Mouse (Mus musculus) myocyte (in vitro differentiated cells): ENCODE results near the gene Rem2. TPM values are rescaled to one million over a fixed set of nuclear protein-coding genes. Genes with fewer than 3 reads are reported as not detected.

ENCODE experiments used
- H3K27me3 ChIP-seq: one replicate; pipeline ENCODE4 v1.6.1; 2011; ENCODE audit not compliant: control insufficient read depth, insufficient read depth, insufficient read length
- H3K36me3 ChIP-seq: one replicate; pipeline ENCODE4 v1.6.1; 2011; ENCODE audit not compliant: control insufficient read depth, insufficient read depth
- H3K4me2 ChIP-seq: one replicate; pipeline ENCODE4 v1.6.1; 2011; ENCODE audit warnings: low read depth, control low read depth
- H3K4me3 ChIP-seq: one replicate; pipeline ENCODE4 v1.5.1; 2011; ENCODE audit warnings: mild to moderate bottlenecking, control low read depth, moderate library complexity
- H3K79me2 ChIP-seq: one replicate; pipeline ENCODE4 v1.6.1; 2011; ENCODE audit not compliant: control insufficient read depth, insufficient read depth
- H3ac ChIP-seq: one replicate; pipeline ENCODE4 v1.6.1; 2011; ENCODE audit not compliant: control insufficient read depth, insufficient read length
- CEBPB ChIP-seq: IDR thresholded peaks from 2 replicates; pipeline ENCODE4 v1.6.1; 2011; ENCODE audit warnings: mild to moderate bottlenecking, moderate library complexity; ENCODE audit not compliant: poor library complexity, insufficient read depth, severe bottlenecking
- E2F4 ChIP-seq: IDR thresholded peaks from one replicate; pipeline ENCODE4 v1.6.1; 2011; ENCODE audit warnings: mild to moderate bottlenecking, control low read depth, moderate library complexity; ENCODE audit not compliant: insufficient read depth
- MAX ChIP-seq: IDR thresholded peaks from one replicate; pipeline ENCODE4 v1.6.1; 2011; ENCODE audit warnings: low read depth, mild to moderate bottlenecking, control low read depth
- MYOD1 ChIP-seq, 3 experiments: IDR thresholded peaks; one replicate each; pipeline ENCODE4 v1.6.1; 2011; ENCODE audit warnings: control low read depth in 2 of 3, low read depth in 2 of 3, mild to moderate bottlenecking in 2 of 3, moderate library complexity in 1 of 3; ENCODE audit not compliant: insufficient read length in 2 of 3, control insufficient read depth in 1 of 3
- MYOG ChIP-seq, 3 experiments: IDR thresholded peaks; one replicate each; pipeline ENCODE4 v1.6.1; 2011; ENCODE audit warnings: control low read depth in 2 of 3, low read depth in 2 of 3, mild to moderate bottlenecking in 2 of 3; ENCODE audit not compliant: insufficient read length in 2 of 3, control insufficient read depth in 1 of 3, insufficient read depth in 1 of 3
- POLR2A ChIP-seq: IDR thresholded peaks from one replicate; pipeline ENCODE4 v1.6.1; 2011; ENCODE audit warnings: low read depth, mild to moderate bottlenecking, control low read depth, moderate library complexity; ENCODE audit not compliant: insufficient read length
- POLR2AphosphoS2 ChIP-seq: IDR thresholded peaks from one replicate; pipeline ENCODE4 v1.6.1; 2011; ENCODE audit warnings: low read depth, control low read depth; ENCODE audit not compliant: insufficient read length
- REST ChIP-seq: IDR thresholded peaks from one replicate; pipeline ENCODE4 v1.6.1; 2011; ENCODE audit warnings: mild to moderate bottlenecking, control low read depth, moderate library complexity; ENCODE audit not compliant: insufficient read depth, insufficient read length
- SRF ChIP-seq: IDR thresholded peaks from one replicate; pipeline ENCODE4 v1.6.1; 2011; ENCODE audit warnings: low read depth; ENCODE audit not compliant: control insufficient read depth, insufficient read length
- TCF12 ChIP-seq: IDR thresholded peaks from one replicate; pipeline ENCODE4 v1.6.1; 2011; ENCODE audit warnings: mild to moderate bottlenecking, control low read depth; ENCODE audit not compliant: poor library complexity, insufficient read depth, severe bottlenecking
- TCF3 ChIP-seq: IDR thresholded peaks from one replicate; pipeline ENCODE4 v1.6.1; 2011; ENCODE audit warnings: low read depth, control low read depth; ENCODE audit not compliant: insufficient read length
- USF1 ChIP-seq: IDR thresholded peaks from one replicate; pipeline ENCODE4 v1.6.1; 2011; ENCODE audit warnings: low read depth, mild to moderate bottlenecking, control low read depth, moderate library complexity
- polyA plus RNA-seq: library from polyadenylated mRNA; unstranded; fragments of >200 nt; fragmentation: generic; extraction: Trizol; gene quantifications from one replicate; pipeline ENCODE4 v1.2.1, GENCODE M21; 2012; ENCODE audit warnings: missing spikeins

Rem2 gene
- 0.20 TPM for polyA plus RNA-seq

- Histone ChIP-seq H3ac (no peak within 1 kb of the TSS), H3K4me2 (no peak within 1 kb of the TSS), H3K4me3 (no peak within 1 kb of the TSS), H3K79me2 (no peaks in the 10 kb centered on the region), H3K27me3 (no peaks in the 10 kb centered on the region), H3K36me3 (no peaks in the 10 kb centered on the region)
- TF ChIP-seq POLR2A: no peak
- TF ChIP-seq POLR2AphosphoS2: no peak
- TF ChIP-seq USF1: no peak
- no peak for TF ChIP-seq SRF
- TF ChIP-seq MAX: no peak
- no peak for TF ChIP-seq CEBPB
- TF ChIP-seq E2F4: no peak
- TF ChIP-seq REST: no peak
- TF ChIP-seq MYOD1 (IDR thresholded peaks at IDR 0.05; ENCODE audit: control insufficient read depth in 1 of 3, insufficient read length in 2 of 3, low read depth in 2 of 3): no peak
- TF ChIP-seq TCF3: no peak
- no peak for TF ChIP-seq TCF12
- TF ChIP-seq MYOG (IDR thresholded peaks at IDR 0.05; ENCODE audit: control insufficient read depth in 1 of 3, insufficient read depth in 1 of 3, insufficient read length in 2 of 3, low read depth in 2 of 3): no peak
These were observed at the start of gene Rem2 for GRCm38 (mm10) chr14:54475941-54476844. Gene Rem2, plus strand, starts transcription at chr14:54476100.

- peak within 1 kb of the TSS; percentile 83 for H3K4me2 ChIP-seq
- H3K79me2 ChIP-seq: peaks cover 24% of the 10 kb centered on the region
- no peaks in the 10 kb centered on the region for H3K27me3 ChIP-seq
- peak within 1 kb of the TSS; percentile 94 for H3K4me3 ChIP-seq
- peak within 1 kb of the TSS; percentile 75 for H3ac ChIP-seq
- no peaks in the 10 kb centered on the region for H3K36me3 ChIP-seq
- peak; percentile 86 for TF ChIP-seq POLR2AphosphoS2
- no peak for TF ChIP-seq REST
- peak in 2 of 3 experiments; percentile 23 to 50 for TF ChIP-seq MYOG (IDR thresholded peaks at IDR 0.05; ENCODE audit: control insufficient read depth in 1 of 3, insufficient read depth in 1 of 3, insufficient read length in 2 of 3, low read depth in 2 of 3)
- no peak for TF ChIP-seq E2F4
- TF ChIP-seq TCF12: no peak
- TF ChIP-seq TCF3: no peak
- no peak for TF ChIP-seq CEBPB
- peak; percentile 94 for TF ChIP-seq POLR2A
- TF ChIP-seq SRF: no peak
- TF ChIP-seq MYOD1 (IDR thresholded peaks at IDR 0.05; ENCODE audit: control insufficient read depth in 1 of 3, insufficient read length in 2 of 3, low read depth in 2 of 3): peak in 2 of 3 experiments; percentile 51 to 58
- TF ChIP-seq USF1: no peak
- no peak for TF ChIP-seq MAX
These were observed 49.1 kb upstream of the Rem2 start, which contains the start of gene Mrpl52 for GRCm38 (mm10) chr14:54426689-54427398. Gene Mrpl52, plus strand, starts transcription at chr14:54426909.

- Histone ChIP-seq H3K27me3 (no peaks in the 10 kb centered on the region), H3K4me3 (peak overlapping the region; percentile 94), H3K36me3 (no peaks in the 10 kb centered on the region), H3ac (peak overlapping the region; percentile 75), H3K4me2 (peak overlapping the region; percentile 83), H3K79me2 (peaks cover 33% of the 10 kb centered on the region)
- TF ChIP-seq SRF: no peak
- no peak for TF ChIP-seq CEBPB
- TF ChIP-seq TCF12: no peak
These were observed 48.2 kb upstream of the Rem2 start for GRCm38 (mm10) chr14:54427696-54428095.

- H3ac ChIP-seq: no peak overlapping the region
- no peaks in the 10 kb centered on the region for H3K36me3 ChIP-seq
- no peak for TF ChIP-seq POLR2AphosphoS2
- TF ChIP-seq MAX: no peak
- no peak for TF ChIP-seq TCF3
- TF ChIP-seq POLR2A: no peak
- TF ChIP-seq REST: no peak
- no peak for TF ChIP-seq TCF12
- no peak for TF ChIP-seq MYOG (IDR thresholded peaks at IDR 0.05; ENCODE audit: control insufficient read depth in 1 of 3, insufficient read depth in 1 of 3, insufficient read length in 2 of 3, low read depth in 2 of 3)
- no peak for TF ChIP-seq MYOD1 (IDR thresholded peaks at IDR 0.05; ENCODE audit: control insufficient read depth in 1 of 3, insufficient read length in 2 of 3, low read depth in 2 of 3)
- no peak for TF ChIP-seq E2F4
- no peak for TF ChIP-seq SRF
- TF ChIP-seq CEBPB: no peak
- TF ChIP-seq USF1: no peak
- no peaks in the 10 kb centered on the region for H3K27me3 ChIP-seq
- no peak overlapping the region for H3K4me3 ChIP-seq
- no peak overlapping the region for H3K4me2 ChIP-seq
- peaks cover 38% of the 10 kb centered on the region for H3K79me2 ChIP-seq
These were observed 47.5 kb upstream of the Rem2 start for GRCm38 (mm10) chr14:54428421-54428820.
